Mouse (Mus musculus) limb, embryonic 11.5 days (tissue): Measurements from ENCODE around the gene Cacna2d4. TPM values are rescaled to one million over a fixed set of nuclear protein-coding genes. Genes with fewer than 3 reads are reported as not detected.

Source experiments
- ATAC-seq: fragments of 200-750 bp; cut with Nextera tagmentation; 2 replicates; pipeline ENCODE4 v1.8.0; 2017; ENCODE audit warnings: low read depth; ENCODE audit not compliant: insufficient number of reproducible peaks, low FRiP score, low TSS enrichment
- DNase-seq: peaks from one replicate; pipeline ENCODE4 v3.0.0-alpha.2; 2015; ENCODE audit warnings: low spot score
- H3K27ac ChIP-seq: fragments of 300-500 bp; sonication (generic); replicated peaks from 2 replicates; pipeline ENCODE4 v1.5.1; 2014; ENCODE audit warnings: low read depth, mild to moderate bottlenecking, low read length
- H3K27me3 ChIP-seq: fragments of 300-500 bp; sonication (generic); 2 replicates; pipeline ENCODE4 v1.6.1; 2014; ENCODE audit warnings: mild to moderate bottlenecking, low read length, mixed read lengths; ENCODE audit not compliant: control insufficient read depth, insufficient read depth
- H3K36me3 ChIP-seq: fragments of 300-500 bp; sonication (generic); 2 replicates; pipeline ENCODE4 v1.6.1; 2014; ENCODE audit warnings: mild to moderate bottlenecking, low read length, moderate library complexity, mixed read lengths; ENCODE audit not compliant: control insufficient read depth, insufficient read depth
- H3K4me1 ChIP-seq: fragments of 300-500 bp; sonication (generic); 2 replicates; pipeline ENCODE4 v1.6.1; 2014; ENCODE audit warnings: low read length, mixed read lengths; ENCODE audit not compliant: control insufficient read depth, insufficient read depth
- H3K4me2 ChIP-seq: fragments of 300-500 bp; sonication (generic); 2 replicates; pipeline ENCODE4 v1.6.1; 2014; ENCODE audit warnings: low read depth, mild to moderate bottlenecking, moderate library complexity; ENCODE audit not compliant: severe bottlenecking
- H3K4me3 ChIP-seq: fragments of 300-500 bp; sonication (generic); 2 replicates; pipeline ENCODE4 v1.5.1; 2014; ENCODE audit warnings: low read depth, low read length
- H3K9ac ChIP-seq: fragments of 300-500 bp; sonication (generic); 2 replicates; pipeline ENCODE4 v1.6.1; 2014; ENCODE audit warnings: mild to moderate bottlenecking, low read length
- H3K9me3 ChIP-seq: fragments of 300-500 bp; sonication (generic); 2 replicates; pipeline ENCODE4 v1.6.1; 2016; ENCODE audit warnings: low read length; ENCODE audit not compliant: control insufficient read depth
- WGBS: fragments of 180-500 bp; shearing (Covaris S2); extraction: QIAGEN DNeasy Blood & Tissue Kit; methylation state at CpG from one replicate; pipeline ENCODE4 v1.1.7; 2014; 5-methylcytosine and 5-hydroxymethylcytosine counted together
- polyA plus RNA-seq: library from polyadenylated mRNA; unstranded; fragments of >200 nt; fragmentation: Nextera tagmentation; extraction: Ambion mirVana; gene quantifications from 2 replicates; pipeline ENCODE4 v1.2.1, GENCODE M21; 2014

The Cacna2d4 gene
- polyA plus RNA-seq, 1 experiment from 2014 or later = 0.03 TPM

DNA sequence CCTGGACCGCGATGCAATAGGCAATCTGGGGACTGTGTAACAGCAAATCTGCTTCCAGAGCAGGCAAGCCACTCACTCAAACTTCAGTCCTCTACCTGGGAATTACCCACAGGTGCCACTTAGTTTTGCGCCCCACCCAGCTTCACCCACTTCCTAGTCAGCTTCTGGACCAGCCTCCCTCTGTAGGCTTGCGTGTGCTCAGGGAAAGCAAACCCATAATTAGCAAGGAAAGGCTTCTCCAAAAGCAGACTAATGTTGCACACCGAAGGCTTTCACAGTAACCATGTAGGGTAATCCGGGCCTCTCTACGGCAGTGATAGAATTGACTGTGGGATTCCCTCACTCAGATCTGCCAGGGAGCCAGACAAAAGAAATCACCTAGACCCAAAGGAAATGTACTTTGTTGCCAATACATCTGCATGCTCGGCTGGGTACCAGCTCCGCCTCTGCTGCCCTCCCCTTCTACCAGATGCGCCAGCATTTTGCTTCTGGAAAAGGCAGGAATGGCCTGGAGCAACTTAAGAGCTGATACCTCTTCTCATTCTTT lies 71.6 kb downstream of the Cacna2d4 start:
- WGBS = 60% methylated on average over 10 of the region's 10 CpGs
- no peaks in the 10 kb centered on the region for H3K9me3 ChIP-seq
- ATAC-seq = no peak
- no peak overlapping the region for H3K4me2 ChIP-seq
- no peak overlapping the region for H3K9ac ChIP-seq
- H3K4me1 ChIP-seq = no peaks in the 10 kb centered on the region
- H3K27ac ChIP-seq = no peak overlapping the region
- DNase-seq = no peak
- no peak overlapping the region for H3K4me3 ChIP-seq
- H3K27me3 ChIP-seq = no peaks in the 10 kb centered on the region
- no peaks in the 10 kb centered on the region for H3K36me3 ChIP-seq

DNA sequence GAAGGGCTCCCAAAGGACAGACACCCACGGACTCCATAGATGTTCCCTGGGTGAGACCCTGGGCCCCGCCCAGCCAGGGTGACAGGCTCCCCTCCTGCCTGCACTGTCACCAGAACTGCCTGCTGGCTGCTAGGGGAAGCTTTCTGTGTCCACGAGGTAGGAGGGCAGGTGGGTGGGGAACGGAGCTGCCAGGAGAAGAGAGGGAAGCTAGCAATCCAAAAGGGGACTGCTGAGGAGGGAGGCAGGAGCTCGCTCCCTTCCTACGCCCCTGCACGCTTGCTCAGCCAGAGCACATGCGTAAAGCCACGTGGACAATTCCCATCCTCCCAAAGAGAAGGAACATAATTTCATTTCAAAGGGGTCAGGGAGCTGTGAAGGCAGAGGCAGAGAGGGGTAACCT lies 73.8 kb downstream of the Cacna2d4 start:
- no peak for DNase-seq
- Histone ChIP-seq H3K36me3 (no peaks in the 10 kb centered on the region), H3K4me3 (no peak overlapping the region), H3K27me3 (no peaks in the 10 kb centered on the region), H3K27ac (no peak overlapping the region), H3K9me3 (no peaks in the 10 kb centered on the region), H3K4me1 (0 out of 2 replicates have a peak, but pooled peaks cover 2% of the 10 kb centered on the region), H3K4me2 (no peak overlapping the region), H3K9ac (no peak overlapping the region)
- WGBS = 64% methylated on average over 9 of the region's 9 CpGs
- ATAC-seq = no peak

DNA sequence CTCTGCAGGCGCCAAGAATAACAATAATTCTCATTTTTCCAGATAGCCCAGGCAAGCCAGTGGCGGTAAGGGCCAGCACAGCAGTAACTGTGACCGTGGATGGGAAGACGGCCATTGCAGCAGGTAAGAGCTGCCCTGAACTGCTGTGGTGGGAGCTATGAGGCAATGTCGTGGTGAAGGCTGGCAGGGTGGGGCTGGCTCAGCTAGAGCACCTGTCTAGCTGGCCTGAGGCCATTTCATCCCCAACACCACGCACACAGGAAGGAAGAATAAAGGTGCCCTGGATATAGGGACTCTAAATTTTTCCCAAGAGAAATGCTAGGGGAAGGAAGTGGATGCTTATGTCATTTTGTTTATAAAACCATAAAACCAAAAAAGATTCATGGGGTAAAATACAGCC lies 76.1 kb downstream of the Cacna2d4 start:
- 0 out of 2 replicates have a peak, but pooled peaks cover 2% of the 10 kb centered on the region for H3K4me1 ChIP-seq
- H3K9me3 ChIP-seq = no peaks in the 10 kb centered on the region
- no peak overlapping the region for H3K27ac ChIP-seq
- WGBS = 78% methylated on average over 6 of the region's 6 CpGs
- no peak overlapping the region for H3K9ac ChIP-seq
- H3K36me3 ChIP-seq = no peaks in the 10 kb centered on the region
- no peak overlapping the region for H3K4me2 ChIP-seq
- no peak overlapping the region for H3K4me3 ChIP-seq
- H3K27me3 ChIP-seq = no peaks in the 10 kb centered on the region
- DNase-seq (no peak), ATAC-seq (no peak)

DNA sequence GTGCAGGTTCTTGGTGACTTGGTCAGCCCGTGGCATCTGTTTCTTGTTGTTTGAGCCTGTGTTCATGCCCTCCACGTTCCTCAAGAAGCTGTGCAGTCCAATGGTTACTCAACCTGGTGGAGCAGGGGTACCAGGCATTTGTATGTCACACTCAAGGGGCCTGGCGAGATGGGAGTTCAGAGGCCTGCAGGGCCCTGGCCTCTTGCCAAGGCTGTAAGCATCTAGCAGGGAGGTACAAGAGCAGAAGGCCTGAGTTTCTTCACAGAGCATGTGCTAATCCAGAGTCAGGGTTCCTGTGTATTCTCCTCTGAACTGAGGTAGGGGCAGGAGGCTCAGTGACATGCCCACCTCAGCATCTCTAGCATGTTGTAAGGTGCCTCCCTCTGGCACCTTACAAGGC lies 76.8 kb downstream of the Cacna2d4 start:
- no peaks in the 10 kb centered on the region for H3K9me3 ChIP-seq
- no peaks in the 10 kb centered on the region for H3K36me3 ChIP-seq
- ATAC-seq (no peak), DNase-seq (no peak)
- H3K27ac ChIP-seq = no peak overlapping the region
- no peak overlapping the region for H3K9ac ChIP-seq
- H3K4me3 ChIP-seq = no peak overlapping the region
- H3K27me3 ChIP-seq = no peaks in the 10 kb centered on the region
- 81% methylated on average over 3 of the region's 3 CpGs for WGBS
- 0 out of 2 replicates have a peak, but pooled peaks cover 2% of the 10 kb centered on the region for H3K4me1 ChIP-seq
- no peak overlapping the region for H3K4me2 ChIP-seq

DNA sequence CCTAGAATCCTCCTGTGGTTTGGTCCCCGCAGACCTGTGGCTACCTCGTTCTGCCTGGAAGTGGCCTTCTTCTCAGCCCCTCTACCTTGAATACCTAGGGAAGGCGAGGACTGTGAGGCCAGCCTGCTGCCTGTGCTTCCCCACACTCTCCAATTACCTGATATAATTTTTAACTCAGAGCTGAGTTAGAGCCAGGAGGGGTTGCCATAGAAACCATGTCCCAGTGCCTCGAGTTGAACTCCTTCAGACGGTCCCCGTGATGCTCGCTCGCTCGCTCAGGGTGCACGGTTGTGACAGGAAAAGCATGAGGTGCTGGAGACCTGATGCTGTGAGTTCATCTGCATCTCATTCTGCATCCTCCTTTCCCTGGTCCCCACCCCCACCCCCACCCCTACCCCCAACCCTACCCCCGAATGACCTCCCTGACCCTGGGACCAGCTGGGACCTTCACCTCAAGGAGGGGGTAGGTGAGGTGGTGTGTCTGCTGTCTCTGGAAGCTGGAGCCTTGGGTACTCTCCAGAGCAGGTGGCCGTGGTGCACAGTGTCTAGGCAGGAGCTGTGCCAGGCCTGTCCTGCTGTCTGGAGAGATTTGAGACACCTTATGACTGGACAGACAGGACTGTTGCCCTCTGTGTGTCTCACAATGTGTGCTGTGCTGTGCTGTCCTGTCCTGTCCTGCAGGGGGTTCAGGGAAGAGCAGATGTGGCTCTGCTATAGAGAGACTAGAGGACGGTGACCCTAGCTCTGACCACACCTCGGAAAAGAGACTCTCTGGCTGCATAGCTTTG lies 77.5 kb downstream of the Cacna2d4 start:
- no peak for ATAC-seq
- WGBS = 57% methylated on average over 14 of the region's 14 CpGs
- no peak overlapping the region for H3K27ac ChIP-seq

DNA sequence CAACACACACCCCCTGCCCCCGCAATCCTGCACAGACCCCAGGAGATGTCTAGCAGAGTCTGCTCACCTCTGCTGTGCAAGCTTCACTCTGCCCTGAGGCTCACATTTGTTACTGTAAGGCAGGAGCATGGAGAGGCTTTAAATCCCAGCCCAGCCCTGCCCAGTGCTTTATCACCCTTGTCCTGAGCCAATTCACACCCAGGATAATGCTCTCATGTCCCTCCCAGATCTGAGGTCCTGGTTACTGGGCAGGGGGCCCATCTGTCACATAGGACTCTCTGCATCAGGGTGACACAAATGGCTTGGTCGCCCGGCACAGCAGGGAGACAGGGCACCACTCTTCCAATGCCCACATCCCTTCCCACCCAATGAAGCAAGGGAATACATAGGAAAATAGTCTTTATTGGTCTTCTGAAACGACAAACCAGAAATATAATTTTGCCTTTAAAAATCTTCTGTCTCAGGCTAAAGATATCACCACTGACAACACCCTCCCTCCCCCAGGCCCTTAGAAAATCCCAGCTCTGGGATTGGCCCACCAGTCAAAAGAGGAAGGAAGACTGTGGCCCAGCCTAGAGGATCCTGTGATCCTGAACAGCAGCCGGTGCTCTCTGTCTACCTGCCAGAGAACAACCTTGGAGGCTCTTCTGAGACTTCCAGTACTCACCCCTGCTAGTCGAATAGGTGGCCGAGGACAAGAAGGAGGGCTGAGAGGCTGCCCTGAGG lies 78.6 kb downstream of the Cacna2d4 start:
- ATAC-seq = no peak
- no peak overlapping the region for H3K27ac ChIP-seq

More for the DNA sequence above, 77.5 kb downstream of the Cacna2d4 start:
- no peak for DNase-seq
- no peak overlapping the region for H3K9ac ChIP-seq
- H3K4me1 ChIP-seq = 0 out of 2 replicates have a peak, but pooled peaks cover 2% of the 10 kb centered on the region
- no peaks in the 10 kb centered on the region for H3K36me3 ChIP-seq
- no peaks in the 10 kb centered on the region for H3K27me3 ChIP-seq
- H3K4me3 ChIP-seq = no peak overlapping the region
- no peaks in the 10 kb centered on the region for H3K9me3 ChIP-seq
- no peak overlapping the region for H3K4me2 ChIP-seq

DNA sequence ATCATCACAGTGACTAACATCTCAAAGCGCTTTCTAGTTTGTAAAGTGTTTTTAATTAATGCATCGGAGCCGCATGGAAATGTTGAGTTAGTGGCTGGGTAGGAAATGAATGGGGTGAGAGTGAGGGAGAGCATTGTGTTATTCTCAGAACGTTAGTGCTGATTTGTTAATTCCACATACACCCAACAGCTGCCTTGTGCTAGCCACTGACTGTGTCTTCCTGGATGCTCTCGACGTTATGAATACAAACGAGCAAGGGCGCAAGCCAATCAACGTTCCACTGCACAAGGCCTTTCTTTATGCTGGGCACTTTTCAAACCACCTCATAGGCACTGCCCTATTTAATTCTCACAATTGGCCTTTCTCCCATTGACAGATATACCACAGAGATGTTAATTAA lies 82.4 kb downstream of the Cacna2d4 start:
- Histone ChIP-seq H3K27ac (no peak overlapping the region), H3K27me3 (no peaks in the 10 kb centered on the region), H3K4me1 (0 out of 2 replicates have a peak, but pooled peaks cover 2% of the 10 kb centered on the region), H3K4me3 (no peak overlapping the region), H3K9me3 (no peaks in the 10 kb centered on the region), H3K4me2 (no peak overlapping the region), H3K9ac (no peak overlapping the region), H3K36me3 (no peaks in the 10 kb centered on the region)
- DNase-seq (no peak), ATAC-seq (no peak)
- WGBS = 84% methylated on average over 9 of the region's 9 CpGs

More for the DNA sequence above, 78.6 kb downstream of the Cacna2d4 start:
- 37% methylated on average over 7 of the region's 7 CpGs for WGBS
- Histone ChIP-seq H3K27me3 (no peaks in the 10 kb centered on the region), H3K36me3 (no peaks in the 10 kb centered on the region), H3K4me2 (no peak overlapping the region), H3K4me1 (0 out of 2 replicates have a peak, but pooled peaks cover 2% of the 10 kb centered on the region), H3K4me3 (no peak overlapping the region), H3K9ac (no peak overlapping the region), H3K9me3 (no peaks in the 10 kb centered on the region)
- no peak for DNase-seq

DNA sequence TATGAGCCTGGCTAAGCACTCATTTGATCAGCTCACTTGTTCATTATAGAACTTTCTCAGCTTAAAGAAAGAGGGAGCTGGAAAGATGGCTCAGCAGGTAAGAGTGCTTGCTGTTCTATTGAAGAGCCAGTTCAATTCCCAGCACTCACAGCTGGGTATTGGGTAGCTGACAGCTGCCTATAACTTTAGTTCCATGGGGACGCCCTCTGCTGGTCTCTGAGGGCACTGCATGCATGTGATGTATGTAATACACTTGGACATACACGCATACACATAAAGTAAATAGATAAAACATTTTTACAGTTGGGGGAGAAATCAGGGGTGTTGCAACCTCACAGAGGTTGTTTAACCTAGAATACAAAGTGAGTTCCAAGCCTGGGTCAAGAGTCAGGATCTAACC lies 83.0 kb downstream of the Cacna2d4 start:
- 88% methylated on average over 2 of the region's 2 CpGs for WGBS
- ATAC-seq (no peak), DNase-seq (no peak)
- Histone ChIP-seq H3K27me3 (no peaks in the 10 kb centered on the region), H3K4me3 (no peak overlapping the region), H3K4me1 (no peaks in the 10 kb centered on the region), H3K4me2 (no peak overlapping the region), H3K36me3 (no peaks in the 10 kb centered on the region), H3K9me3 (no peaks in the 10 kb centered on the region), H3K27ac (no peak overlapping the region), H3K9ac (no peak overlapping the region)
